Mouse (Mus musculus) A20 (cell line): ENCODE measurements around the gene Il20.

ENCODE experiments used
- DNase-seq: peaks from one replicate; pipeline ENCODE4 v3.0.0-alpha.2; 2011; ENCODE audit warnings: low read depth, low spot score

Il20 gene

GRCm38 (mm10) chr1:130865541-130866221, 45.6 kb downstream of the Il20 start, which contains the start of gene Fcmr:
TSS of gene Fcmr (plus strand) at chr1:130865669.
- peak; percentile 91 for DNase-seq

- no peak for DNase-seq
Observed at GRCm38 (mm10) chr1:130864741-130865140, 46.5 kb downstream of the Il20 start.

GRCm38 (mm10) chr1:130864238-130864637, 47.0 kb downstream of the Il20 start:
- DNase-seq, result peak; percentile 88

- DNase-seq, result no peak
Observed at GRCm38 (mm10) chr1:130857456-130857855, 53.8 kb downstream of the Il20 start.
